Mouse (Mus musculus) layer of hippocampus, postnatal 36 days (tissue): Measurements from ENCODE around the gene Elf2. TPM values are rescaled to one million over a fixed set of nuclear protein-coding genes. Genes with fewer than 3 reads are reported as not detected.

Experiments used
- DNase-seq, 2 experiments: peaks; one replicate each; pipeline ENCODE4 v3.0.0; 2022
- total RNA-seq, 2 experiments: library from RNA; stranded (reverse); gene quantifications; 2 replicates each; pipeline ENCODE4 v1.2.3; 2021

Gene Elf2
- 10 to 100 TPM; 50.2 to 52.0 TPM for total RNA-seq

DNA sequence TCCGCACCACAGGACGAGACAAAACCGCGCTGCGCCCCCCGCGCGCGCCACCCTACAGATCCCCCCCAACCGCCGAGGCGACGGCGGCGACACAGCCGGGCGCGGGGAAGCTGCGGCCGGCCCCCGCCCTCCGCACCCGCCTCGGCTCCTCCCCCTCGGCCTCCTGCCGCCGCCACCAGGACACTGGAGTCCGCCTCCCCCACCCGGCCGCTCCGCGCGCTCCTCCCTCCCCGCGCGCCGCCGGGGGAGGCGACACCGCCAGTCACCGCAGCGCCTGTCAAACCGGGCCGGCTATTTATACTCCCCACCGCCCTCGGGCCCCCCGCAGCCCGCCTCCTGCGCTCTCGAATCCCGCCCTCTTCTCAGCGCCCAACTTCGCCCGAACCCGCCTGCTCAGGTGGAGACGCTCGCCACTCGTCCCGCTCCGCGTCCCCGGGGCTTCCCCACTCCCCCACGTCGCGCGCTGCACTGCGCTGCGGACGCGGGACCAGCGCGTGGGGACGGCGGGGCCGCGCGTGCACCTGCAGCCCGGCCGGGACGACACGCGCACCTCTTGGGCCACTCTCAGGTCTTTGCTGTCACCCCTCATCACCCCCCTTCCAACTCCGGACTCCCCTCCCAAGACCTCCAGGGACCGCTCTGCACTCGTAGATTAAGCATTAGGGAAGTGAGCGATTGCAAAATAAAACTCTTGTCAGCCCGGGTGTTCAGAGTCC lies at the start of gene Elf2:
Elf2 (minus strand) TSS at position 112 of the 716 bp plus-strand sequence.
- peak; percentile 85 to 87 for DNase-seq

DNA sequence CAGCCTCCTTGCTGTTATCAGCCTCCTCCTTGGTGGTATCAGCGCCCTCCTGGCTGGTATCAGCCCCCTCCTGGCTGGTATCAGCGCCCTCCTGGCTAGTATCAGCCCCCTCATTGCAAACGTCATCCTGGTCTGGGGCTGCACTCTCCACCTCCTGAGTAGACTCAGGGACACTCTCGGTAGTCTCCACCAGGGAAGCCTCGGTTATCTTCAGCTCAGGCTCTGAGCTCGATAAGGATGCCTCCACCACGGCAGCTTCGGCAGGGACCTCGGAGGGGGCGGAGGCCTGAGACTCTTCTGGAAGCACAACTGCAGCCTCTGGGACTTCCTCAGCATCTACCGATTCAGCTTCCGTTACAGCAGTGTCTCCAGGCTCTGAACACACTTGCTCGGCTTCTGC lies 48.4 kb upstream of the Elf2 start:
- no peak for DNase-seq

DNA sequence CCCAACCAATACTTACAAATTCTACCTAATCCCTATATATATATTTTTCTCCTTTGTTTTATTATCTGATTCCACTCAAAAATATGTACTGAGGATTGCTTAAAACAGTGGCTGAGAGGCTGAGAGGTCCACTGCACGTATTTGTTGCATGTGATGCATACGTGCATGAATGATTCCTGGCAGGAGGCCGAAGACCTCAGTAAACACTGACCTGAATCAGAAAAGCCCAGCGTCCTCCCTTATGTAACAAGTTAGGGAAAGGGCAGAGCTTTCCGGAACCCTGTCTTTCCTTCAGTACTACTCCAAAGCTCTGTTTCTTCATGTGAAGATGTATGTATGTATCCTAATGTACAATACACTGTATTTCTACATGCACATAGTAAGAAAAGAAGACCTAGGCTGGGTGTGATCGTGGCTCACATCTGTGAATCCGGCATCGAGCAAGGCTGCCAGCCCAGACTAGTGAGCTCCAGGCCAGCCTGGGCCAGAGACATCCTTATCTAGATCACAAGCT lies 47.5 kb upstream of the Elf2 start:
- no peak for DNase-seq

DNA sequence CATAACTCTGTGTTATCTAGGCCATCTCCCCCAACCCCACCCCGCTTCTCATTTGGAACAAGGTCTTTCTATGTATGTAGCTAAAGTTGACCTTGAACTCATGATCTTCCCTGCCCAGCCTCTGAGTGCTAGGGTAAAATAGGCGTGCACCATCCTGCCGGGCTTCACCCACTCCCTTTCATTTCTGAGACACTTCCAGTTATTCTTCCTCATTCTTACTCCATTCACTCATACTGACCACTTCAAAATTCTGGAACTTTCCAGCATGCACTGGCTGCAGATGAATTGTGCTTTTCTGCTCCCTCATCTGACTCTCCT lies 46.6 kb upstream of the Elf2 start:
- no peak for DNase-seq

DNA sequence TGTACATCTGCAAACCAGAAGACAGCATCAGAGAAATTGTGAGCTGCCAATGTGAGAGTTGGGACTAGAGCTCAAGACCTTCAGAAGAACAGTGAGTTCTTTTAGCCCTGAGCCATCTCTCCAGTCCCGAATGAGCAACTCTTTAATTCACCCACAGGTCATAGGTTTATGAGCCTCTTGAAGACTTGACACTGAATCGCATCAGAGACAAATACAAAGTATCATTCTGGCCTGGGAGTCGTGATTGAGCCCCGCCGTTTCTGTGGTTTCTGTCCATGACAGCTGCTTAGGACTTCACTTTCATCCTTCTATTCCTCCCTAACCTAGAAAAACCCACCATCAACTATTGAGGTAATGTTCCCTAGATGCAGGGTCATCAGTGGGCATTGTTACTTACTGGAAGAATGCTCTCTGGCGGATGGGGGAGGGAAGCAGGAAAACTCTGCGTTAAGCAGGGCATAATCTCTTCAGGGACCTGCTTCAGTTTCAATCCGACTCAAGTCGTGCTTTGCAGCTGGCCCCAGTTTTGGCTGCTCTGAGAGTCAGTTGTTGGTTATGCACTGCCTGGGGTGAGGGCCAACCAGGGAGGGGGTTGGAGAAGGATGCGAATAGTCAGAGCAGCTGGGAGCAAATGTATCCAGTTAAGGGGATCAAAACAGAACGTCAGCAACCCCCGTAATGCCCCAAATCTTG lies 46.1 kb upstream of the Elf2 start:
- no peak for DNase-seq

DNA sequence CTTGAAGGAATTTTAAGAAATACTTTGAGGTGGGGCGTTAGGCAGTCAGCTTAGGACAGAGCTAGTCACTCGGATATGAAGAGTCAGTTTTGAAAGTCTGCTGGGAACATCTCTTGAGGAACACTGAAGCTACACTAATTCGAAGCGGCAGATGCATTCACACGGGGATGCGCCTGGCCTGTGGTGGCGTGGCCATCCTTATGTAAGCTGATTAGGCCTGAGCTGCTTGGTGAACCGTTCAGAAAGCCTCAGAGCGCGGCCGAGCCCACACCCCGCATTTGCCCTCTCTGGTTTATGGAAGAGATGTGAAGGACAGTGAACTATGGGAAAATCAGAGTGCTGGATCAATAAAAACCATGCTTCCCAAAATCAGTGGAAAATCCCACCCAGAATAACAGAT lies 42.9 kb upstream of the Elf2 start:
- no peak for DNase-seq

DNA sequence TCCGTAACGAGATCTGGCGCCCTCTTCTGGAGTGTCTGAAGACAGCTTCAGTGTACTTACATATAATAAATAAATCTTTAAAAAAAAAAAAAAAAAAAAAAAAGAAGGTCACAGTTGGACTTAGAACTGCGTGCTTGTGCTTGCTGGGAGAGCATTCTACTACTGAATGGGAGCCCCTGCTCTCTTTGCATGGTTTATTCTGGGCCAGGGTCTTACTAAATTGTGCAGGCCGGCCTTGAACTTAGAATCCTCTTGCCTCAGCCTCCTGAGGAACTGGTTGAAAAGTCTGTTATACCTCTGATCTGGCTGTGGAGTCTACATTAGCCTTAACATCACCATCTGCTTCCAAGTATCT lies 40.2 kb upstream of the Elf2 start:
- no peak for DNase-seq

DNA sequence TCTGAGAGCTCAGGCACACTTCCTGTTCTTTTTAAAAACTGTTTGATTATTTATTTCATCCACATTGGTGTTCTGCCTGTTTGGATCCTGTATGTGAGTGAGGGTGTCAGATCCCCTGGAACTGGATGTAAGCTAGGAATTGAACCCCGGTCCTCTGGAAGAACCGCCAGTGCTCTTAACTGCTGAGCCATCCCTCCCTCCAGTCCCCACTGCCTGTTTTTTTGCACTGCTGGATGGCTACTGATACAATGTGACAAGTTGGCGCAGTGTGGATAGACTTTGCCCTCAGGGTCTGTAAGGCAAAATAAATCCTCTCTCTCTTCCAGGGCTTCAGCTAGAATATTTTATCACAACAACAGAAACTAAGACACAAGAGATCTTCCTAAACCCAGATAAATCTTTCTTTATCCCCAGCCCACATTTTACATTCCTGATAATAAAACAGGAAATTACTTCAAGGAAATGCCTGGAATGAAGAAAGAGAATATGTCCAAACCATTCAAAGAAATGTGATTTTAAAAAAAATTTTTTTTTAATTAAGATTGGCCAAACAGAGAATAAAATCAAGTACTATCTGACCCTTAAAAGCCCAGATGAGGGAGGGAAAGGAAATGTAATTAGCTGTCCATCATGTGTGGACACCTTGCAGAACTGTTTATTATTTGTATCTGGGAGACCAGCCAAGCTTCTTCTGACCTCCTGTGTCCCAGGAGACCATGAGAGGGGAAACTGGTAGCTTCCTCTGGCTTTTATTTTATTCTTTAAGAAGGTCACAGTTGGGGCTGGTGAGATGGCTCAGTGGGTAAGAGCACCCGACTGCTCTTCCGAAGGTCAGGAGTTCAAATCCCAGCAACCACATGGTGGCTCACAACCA lies 39.6 kb upstream of the Elf2 start:
- DNase-seq: no peak

DNA sequence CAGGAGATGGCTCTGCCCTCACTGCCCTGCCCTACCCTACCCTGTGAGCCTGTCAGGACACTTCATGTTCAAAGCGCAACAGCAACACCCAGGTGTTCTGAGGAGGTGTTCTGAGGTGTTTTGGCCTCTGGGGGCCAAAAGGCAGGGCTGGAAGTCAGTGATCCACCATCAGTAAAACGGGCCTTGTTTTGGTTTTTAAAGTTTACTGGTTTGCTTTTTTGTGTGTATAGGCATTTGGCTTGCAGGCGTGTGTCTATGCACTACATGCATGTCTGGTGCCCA lies 38.1 kb upstream of the Elf2 start:
- DNase-seq: no peak

DNA sequence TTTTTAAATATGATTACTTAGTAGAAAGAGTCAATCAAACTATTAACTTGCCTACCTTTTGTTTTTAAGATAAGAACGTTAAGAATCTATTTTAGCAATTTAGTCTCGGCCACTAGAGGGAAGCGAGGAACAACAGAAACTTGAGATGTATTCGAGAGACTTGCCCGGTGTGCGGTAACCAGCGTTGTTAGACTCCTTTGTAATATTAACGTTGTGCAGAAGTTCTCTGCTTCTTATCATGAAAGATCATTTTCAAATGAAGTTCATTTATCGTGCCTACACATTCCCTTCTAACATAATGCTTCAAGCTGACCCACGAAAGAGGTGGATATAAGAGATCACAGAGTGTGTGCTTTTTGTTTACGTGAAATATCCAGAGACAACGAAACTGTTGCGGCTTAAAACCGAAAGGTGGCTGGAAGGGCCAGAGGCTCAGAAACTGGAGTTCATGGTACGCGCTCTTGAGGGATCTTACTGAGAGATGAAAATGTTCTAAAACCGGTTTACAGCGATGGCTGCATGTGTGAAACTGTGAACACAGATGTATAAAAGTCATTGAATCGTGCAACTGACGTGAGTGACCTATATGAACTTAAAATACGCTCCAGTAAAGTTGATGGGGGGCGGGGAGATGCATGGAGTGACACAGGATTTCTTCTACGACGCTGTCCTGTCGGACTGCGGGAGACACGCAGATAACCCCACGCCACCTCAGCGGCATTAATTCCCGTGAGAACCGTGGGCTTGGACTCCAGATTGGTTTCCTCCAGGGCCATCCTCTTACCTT lies 37.6 kb upstream of the Elf2 start:
- no peak for DNase-seq

DNA sequence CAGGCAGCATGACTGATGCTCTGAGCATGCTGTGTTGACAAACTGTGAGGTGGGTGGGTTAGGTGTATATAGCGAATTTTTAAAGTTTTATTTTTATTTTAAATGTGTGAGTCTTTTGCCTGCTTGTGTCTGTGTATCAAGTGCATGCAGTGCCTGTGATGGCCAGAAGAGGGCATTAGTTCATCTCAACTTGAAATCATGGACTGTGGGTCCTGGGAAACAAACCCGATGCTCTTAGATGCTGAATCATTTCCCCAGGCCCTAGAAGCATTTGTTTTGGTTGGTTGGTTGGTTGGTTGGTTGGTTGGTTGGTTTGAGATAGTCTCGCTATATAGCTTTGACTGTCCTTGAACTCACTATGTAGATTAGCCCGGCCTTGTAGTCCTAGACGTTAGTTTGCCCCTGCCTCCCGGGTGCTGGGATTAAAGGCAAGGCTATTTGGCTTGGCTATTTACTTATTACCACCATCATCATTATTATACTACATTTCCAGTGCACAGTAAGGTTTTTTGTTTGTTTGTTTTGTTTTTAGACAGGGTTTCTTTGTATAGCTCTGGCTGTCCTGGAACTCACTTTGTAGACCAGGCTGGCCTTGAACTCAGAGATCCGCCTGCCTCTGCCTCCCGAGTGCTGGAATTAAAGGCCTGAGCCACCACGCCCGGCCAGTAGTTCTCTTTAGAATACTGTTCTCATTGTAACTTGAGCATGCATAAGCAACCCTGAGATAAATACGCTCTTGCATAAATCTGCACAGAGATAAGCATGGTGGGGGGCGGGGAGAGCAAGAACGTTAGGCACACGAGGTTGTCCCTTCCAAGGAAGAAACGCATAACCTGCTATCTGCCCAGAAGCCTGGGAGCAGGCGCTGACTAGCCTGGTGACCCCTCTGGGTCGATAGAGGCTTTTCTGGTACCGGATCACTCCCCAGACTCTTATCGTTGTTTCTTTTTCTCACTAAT lies 35.1 kb upstream of the Elf2 start:
- DNase-seq: no peak

DNA sequence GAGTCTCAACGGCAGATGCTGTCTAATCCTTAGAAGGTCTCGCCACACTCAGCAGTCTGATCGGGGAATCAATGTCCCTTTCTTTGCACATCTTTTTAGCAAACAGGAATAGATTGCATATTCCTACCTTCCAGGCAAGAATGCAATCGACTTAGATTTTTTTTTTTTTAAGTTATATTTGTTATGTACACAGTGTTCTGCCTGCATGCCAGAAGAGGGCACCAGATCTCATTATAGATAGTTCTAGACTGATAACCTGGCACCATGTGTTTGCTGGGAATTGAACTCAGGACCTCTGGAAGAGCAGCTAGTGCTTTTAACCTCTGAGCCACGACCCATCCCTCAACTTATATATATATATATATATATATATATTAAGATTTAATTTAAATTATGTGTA lies 33.1 kb upstream of the Elf2 start:
- no peak for DNase-seq

DNA sequence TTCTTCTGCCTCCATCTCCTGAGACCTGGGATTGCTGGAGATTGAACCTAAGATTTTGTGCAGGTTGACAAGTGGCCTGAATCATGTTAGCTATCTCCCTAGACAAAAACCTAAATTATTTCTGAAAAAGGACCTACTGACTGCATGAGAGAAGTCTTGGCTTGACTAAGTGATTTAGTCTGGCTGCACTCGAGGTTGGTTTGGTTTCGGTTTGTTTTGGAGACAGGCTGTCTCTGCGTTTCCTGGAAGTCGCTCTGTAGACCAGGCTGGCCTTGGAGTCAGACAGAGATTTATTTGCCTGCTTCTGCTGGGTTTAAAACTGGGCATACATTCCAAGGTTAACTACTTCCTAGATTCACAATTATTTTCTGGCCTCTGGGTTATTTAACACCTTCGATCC lies 32.4 kb upstream of the Elf2 start:
- DNase-seq: no peak

DNA sequence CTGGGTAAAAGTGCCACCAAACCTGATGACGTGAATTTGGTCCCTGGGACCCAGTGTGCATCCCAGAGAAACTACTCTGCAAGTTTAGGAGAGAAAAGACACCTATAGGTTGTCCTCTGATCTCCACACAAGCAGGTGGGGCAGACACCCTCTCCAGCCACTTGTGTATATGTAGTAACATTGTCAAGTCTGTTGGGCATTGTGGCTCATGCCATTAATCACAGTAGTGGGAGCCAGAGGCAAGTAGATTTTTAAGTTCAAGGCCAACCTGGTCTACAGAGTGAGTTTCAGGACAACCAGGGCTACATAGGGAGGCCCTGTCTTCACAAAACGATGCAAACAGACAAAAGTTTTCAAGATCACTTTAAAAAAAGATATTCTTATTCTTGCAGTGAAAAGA lies 31.4 kb upstream of the Elf2 start:
- no peak for DNase-seq

DNA sequence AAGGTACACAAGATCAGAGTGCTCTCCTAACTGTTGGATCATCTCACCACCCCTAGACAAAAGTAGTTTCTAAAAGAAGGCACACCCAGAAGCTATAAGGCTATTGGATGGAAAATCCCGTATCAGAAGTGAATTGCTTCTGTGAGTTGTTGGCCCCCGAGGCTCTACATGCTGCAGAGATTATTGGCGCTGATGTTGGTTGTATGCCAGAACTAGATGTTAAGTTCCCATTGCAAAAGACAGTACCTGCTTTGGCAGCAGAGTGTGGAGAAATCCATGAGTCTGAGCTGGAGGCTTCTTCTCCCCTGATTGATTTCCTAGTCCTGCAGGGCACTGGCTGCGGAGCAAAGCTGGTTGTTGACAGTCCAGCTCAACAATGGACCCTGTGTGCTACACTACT lies 27.5 kb upstream of the Elf2 start:
- no peak for DNase-seq

DNA sequence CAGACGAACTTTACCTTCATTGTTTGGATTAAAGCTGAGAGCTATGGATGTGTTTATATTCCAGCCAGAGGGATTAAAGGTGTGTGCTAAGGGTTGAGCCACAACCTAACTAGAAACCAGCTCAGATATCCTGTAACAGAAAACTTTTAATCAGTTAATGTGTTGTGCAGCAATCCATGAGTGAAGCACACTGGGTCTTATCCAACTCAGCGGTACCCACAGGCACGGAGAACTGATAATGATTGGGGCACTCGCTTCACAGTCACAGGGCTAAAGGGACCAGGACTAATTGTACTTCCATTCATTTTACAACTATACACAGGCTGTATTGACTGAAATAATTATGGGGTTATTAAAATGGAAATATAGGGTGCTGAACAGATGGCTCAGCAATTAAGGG lies 26.5 kb upstream of the Elf2 start:
- no peak for DNase-seq

DNA sequence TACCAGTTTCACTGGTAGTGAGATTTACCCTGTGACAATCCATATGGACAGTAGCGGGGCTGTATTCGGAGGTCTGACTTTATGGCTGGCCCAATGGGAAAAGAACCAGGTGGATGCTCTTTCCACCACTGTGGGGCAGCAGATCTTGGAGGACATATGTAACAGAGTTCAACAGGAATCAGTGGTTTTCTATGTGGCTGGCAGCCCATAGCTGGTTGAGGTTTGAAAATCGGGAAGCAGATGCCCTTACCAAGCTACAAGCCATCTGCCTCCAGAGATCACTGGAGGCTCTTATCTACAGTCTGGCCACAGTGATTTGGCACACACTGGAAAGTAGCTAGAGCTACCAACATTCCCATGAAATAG lies 25.0 kb upstream of the Elf2 start:
- DNase-seq: no peak

DNA sequence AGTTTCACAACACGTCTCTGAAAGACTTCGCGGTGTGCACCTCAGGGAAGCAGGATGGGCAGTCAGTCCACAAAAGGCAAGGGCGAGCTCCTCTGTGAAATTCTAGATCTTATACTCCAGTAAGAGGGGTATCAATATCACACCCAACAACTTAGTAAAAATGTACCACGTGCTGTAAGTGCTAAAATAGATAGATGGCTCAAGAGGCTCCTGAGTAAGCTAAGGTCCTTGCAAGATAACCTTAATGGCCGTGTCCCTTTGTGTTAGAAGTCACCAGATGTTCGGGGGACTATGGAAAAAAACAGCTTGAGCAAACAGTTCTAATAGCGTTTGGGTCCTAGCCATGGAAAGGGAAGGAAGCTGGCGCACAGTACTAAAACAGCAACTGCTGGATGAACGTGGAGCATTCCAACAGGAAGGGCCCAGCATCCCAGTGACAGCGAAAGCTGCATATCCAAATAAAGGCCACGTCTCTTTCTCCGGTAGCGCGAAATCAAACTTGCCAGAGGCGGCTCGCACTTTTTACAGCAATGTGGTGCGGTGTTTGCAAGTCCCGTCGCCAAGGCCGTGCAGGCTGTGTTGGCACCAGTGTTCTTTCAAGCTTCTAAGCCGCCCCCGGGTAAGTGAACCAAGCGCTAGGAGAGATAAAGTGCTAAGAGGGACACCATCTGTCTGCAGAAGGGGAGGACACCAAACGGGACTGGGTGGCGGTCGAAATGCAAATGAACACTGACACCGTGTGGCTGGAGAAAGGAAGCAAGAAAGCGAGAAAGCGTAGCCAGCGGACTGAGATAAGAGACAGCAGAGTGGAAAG lies 24.4 kb upstream of the Elf2 start:
- DNase-seq: peak; percentile 79 to 82

DNA sequence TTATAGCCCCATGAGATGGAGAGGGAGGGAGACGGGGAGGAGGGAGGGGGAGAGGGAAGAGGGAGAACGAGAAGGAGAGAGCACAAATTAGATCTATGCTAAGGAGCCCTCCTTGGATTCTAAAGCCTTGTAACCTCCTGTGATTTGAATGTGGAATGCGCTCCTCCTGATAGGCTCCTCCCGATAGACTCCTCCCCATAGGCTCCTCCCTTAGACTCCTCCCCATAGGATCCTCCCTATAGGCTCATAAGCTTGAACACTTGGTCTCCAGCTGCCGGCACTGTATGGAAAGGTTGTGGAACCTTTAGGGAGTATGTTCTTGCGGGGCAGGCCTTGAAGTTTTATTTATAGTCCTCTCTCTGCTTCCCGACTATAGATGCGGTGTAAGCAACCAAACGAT lies 20.6 kb upstream of the Elf2 start:
- no peak for DNase-seq

DNA sequence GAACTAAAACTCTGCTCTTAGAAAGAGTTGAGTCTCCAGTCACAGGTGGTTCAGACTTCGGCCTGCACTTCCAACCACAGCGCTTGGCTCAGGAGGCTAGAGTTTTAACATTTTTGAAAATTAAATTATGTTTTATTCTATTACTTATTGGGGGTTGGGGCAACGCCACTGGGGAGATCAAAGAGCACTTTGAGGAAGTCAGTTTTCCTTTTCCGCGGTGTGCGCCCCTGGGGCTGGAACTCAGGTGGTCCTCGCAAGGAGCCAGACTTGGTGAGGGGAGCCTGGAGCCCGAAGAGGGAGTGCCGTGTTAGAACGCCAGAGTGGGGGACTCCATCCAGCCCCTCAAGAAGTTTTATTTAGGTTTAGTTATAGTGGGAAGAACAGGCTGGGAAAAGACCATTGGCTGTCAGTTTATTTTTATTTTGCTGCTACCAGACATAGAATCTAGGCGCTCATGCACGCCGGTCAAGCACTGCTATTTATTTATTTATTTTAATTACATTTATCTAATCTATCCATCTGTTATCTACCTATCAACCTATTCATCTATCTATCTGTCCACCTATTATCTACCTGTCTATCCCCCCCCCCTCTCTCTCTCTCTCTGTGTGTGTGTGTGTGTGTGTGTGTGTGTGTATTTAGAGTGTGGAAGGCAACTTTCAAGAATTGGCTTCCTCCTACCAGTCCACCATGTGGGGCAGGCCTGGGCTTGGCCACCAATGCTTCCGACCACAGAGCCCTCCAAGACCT lies 19.3 kb upstream of the Elf2 start:
- DNase-seq: no peak
